Mouse (Mus musculus) mature B cell (primary cell): ENCODE results near the gene Ptprj.

ENCODE experiments used
- in situ Hi-C: fragments of 300-500 bp; cut with MboI; formaldehyde crosslinking; loops from 2 replicates; pipeline ENCODE4 v1.14.3; 2019

Gene Ptprj

GRCm38 (mm10) chr2:90580236-90581005 lies at the start of gene Ptprj:
Ptprj (minus strand) TSS chr2:90580647.
- in situ Hi-C loops: no loop called here

DNA sequence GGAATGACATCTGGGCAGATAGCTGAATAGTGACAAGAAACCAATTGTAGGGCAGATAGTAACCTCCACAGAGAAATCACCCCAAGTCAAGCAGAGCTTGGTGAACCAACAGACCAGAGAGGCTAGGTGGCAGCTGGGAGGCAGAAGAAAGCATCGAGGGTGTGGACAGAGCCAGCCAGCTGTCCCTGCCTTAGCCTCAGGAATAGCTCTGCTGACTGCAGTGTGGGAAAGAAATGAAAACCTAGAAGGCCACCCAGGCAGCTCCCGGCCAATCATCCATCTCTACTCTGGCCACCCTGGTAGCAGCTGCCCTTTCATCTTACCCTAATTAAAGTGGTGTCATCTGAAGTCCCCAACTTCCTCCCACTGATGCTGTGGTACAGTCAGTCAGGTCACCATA lies 49.1 kb upstream of the Ptprj start:
- in situ Hi-C loops: no loop called here

GRCm38 (mm10) chr2:90628261-90628660 lies 47.8 kb upstream of the Ptprj start:
- in situ Hi-C loops: no loop called here

GRCm38 (mm10) chr2:90624920-90625319 lies 44.5 kb upstream of the Ptprj start:
- in situ Hi-C loops: no loop called here

- in situ Hi-C loops: no loop called here
Observed at GRCm38 (mm10) chr2:90624339-90624738, 43.9 kb upstream of the Ptprj start.

- in situ Hi-C loops: no loop called here
Observed at GRCm38 (mm10) chr2:90620815-90621214, 40.4 kb upstream of the Ptprj start.

- in situ Hi-C loops: no loop called here
Observed at GRCm38 (mm10) chr2:90619648-90620047, 39.2 kb upstream of the Ptprj start.

- in situ Hi-C loops: no loop called here
Observed at GRCm38 (mm10) chr2:90614651-90615171, 34.3 kb upstream of the Ptprj start.

GRCm38 (mm10) chr2:90613591-90613990 lies 33.1 kb upstream of the Ptprj start:
- in situ Hi-C loops: no loop called here

DNA sequence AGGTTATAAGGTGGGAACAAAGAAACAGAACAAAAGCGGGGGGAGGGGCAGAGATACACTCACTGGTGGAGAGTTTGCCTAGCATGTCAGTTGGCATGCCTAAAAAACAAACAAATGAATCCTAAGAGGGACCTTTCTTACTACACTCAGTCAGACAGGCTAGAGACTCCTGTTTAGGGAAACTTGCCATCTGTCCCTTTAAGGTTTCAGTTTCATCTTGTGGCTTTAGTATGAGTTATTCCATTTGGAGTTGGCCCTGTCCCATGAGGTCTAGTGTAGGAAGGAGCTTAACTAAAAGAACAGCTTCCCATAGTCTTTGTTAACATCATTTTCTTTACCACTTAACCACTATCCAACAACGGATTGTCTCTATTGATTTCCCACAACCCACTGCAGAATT lies 32.6 kb upstream of the Ptprj start:
- in situ Hi-C loops: no loop called here

DNA sequence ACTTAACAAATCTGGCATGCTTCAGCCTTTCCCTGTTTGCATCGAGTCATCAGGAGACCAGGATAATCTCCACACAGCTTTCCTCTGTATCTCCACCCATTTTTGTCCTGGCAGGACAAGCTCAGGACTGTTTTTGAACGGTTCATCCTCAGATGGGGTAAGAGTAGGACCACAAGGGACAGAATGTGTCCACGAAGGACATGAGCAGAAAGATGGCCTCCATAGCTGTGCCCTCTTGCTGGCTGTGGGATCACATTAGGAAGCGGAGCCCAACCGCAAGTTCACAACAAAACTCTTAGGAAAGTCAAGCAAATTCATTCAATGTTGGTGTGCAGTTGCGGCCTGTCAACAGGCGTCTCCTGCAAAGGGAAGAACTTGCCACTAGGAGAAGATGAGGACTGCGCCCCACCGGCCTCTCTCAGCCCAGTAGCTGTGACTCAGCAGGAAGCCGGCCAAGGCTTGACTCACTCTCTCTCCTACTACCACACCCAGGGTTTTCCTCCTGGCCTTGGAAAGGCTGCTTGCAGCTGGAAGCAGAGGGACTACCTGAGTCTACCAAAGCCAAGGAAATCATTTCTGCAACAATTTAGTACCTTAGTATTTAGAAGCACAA lies 31.6 kb upstream of the Ptprj start:
- in situ Hi-C loops: no loop called here

DNA sequence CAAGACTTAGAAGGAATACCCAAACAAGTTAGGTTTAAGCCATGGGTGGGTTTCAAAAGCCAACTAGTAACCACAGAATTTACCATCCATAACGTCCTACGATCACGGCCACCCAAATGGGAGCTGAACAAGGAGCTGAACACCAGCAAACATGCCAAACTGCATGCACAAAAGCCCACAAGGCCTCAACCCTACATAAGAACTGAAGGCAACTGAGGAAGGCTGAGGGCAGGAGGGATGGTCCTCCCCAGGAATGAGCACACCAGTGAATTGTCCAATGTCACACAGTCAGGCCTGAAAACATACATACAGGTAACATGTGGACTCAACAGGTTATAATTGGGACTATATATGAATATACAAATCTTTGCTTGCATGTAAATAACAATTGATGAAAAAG lies 20.6 kb upstream of the Ptprj start:
- in situ Hi-C loops: no loop called here

- in situ Hi-C loops: no loop called here
Observed at GRCm38 (mm10) chr2:90588141-90588540, 7.7 kb upstream of the Ptprj start.

GRCm38 (mm10) chr2:90584506-90584905 lies 4.1 kb upstream of the Ptprj start:
- in situ Hi-C loops: no loop called here

DNA sequence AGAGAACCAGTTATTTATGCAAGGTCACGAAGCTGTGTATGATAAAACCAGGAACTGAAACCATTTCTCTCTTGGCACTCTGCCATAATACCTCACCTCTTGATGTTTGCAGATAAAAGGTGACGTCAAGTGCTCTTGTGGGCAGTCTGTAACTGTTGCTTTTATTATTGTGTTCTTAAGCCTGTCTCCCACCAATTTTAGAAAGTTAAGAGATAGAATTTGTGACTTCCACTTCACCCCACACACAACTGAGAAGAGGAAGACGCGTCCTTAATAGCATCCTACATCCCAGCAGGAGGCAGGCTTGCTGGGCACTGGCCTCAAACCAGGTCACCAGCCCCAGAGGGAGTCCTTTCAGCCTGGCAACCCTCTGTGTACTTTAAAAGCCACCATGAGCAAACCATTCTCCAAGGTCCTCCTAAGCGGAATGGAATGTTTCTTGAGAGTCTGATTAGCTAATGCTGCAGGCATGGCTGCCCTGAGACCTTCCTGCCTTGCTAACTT lies 3.2 kb upstream of the Ptprj start:
- in situ Hi-C loops: no loop called here

DNA sequence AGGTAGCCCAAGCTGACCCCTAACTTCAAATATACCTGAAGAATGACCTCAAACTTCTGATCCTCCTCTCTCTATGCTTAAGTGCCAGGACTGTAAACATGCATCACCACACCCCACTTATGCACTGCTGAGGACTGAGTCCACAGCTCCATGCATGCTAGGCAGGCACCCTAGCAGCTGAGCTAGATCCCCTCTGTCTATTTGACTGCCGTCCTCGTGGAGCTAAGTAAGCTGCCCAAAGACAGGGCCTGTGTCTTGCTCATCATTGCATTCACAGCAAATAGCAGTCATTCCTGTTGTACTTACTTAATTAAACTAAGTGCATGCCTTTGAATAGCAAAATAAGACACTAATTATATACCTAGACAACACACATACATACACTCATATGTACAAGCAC lies 2.4 kb upstream of the Ptprj start:
- in situ Hi-C loops: no loop called here

DNA sequence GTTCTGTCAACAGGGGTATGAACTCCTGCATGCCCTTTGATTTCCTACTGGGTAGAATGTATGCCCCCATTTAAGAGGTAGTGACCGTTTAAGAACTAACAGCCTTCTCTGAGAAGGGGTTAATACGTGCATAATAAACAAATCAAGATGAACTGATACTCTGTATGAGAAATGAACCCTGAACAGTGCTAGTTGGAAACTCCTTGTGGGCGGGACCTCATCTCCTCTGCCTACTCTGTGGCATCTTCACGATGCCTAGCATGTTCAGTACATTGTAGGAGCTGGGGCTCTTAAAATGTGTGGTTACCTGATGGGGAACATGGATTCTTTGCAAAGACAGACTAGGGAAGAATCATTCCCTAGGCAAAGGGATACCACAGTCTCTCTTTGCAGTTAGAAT lies 1.9 kb upstream of the Ptprj start:
- in situ Hi-C loops: no loop called here

DNA sequence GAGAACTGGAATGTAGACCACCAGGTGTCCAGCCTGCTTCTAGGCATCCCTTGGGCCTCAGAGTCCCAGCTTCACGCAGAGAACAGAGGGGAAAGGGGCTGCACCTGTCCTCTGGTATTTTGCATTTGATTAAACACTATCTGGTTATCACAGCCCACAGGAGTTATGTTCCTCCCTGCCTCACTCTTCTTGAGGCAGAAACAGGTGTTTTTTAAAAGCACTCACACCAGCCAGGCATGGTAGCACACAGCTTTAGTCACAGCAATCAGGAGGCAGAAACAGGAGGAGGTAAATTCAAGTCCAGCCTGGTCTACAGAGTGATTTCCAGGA lies 1.3 kb upstream of the Ptprj start:
- in situ Hi-C loops: no loop called here

- in situ Hi-C loops: no loop called here
Observed at GRCm38 (mm10) chr2:90581006-90581795, 754 bp upstream of the Ptprj start.

DNA sequence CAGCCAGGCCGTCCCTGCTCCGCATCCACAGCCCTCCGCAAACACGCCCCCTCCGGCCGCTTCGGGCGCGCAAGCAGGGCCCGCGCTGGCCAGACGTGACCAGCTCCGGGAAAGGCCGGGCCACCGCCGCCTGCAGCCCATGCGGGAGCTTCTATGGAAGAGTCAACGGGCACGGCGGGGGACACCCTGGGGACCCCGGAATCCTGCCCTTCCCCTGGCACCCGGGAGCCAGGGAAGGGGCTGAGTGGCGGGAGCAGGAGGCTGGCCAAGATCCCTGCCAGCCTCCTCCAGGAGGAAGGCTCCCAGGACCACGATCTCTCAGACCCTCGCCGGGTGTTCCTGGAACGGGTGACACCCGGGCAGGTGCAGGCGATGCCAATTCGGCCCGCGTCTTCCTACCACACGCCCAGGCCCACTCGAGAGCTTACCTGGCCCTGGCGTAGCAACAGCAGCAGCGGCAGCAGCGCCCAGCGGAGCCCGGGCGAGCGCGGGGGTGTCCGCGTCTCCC lies 665 bp downstream of the Ptprj start:
- in situ Hi-C loops: loop anchor here (5.0 kb wide), 1 partner anchor 98 kb away; the partner anchor contains the start of gene Nup160

- in situ Hi-C loops: loop anchor here (5.0 kb wide), 1 partner anchor 98 kb away; the partner anchor contains the start of gene Nup160
Observed at GRCm38 (mm10) chr2:90579038-90579727, 1.3 kb downstream of the Ptprj start.
